Mouse (Mus musculus) embryonic facial prominence, embryonic 10.5 days (tissue): ENCODE results near the gene Ube2d1. TPM values are rescaled to one million over a fixed set of nuclear protein-coding genes. Genes with fewer than 3 reads are reported as not detected.

Experiments
- DNase-seq: peaks from one replicate; pipeline ENCODE4 v3.0.0-alpha.2; 2017; ENCODE audit warnings: low spot score
- H3K27ac ChIP-seq: fragments of 300-500 bp; sonication (generic); replicated peaks from 2 replicates; pipeline ENCODE4 v1.5.1; 2016; ENCODE audit warnings: mild to moderate bottlenecking
- H3K27me3 ChIP-seq: fragments of 300-500 bp; sonication (generic); replicated peaks from 2 replicates; pipeline ENCODE4 v1.6.1; 2016; ENCODE audit warnings: low read depth, mild to moderate bottlenecking; ENCODE audit not compliant: poor library complexity, severe bottlenecking
- H3K36me3 ChIP-seq: fragments of 300-500 bp; sonication (generic); replicated peaks from 2 replicates; pipeline ENCODE4 v1.6.1; 2016; ENCODE audit warnings: mild to moderate bottlenecking, moderate library complexity
- H3K4me1 ChIP-seq: fragments of 300-500 bp; sonication (generic); 2 replicates; pipeline ENCODE4 v1.6.1; 2016
- H3K4me3 ChIP-seq: fragments of 300-500 bp; sonication (generic); 2 replicates; pipeline ENCODE4 v1.5.1; 2016; ENCODE audit warnings: mild to moderate bottlenecking, moderate library complexity
- H3K9me3 ChIP-seq: fragments of 300-500 bp; sonication (generic); 2 replicates; pipeline ENCODE4 v1.6.1; 2016; ENCODE audit warnings: mild to moderate bottlenecking
- WGBS: fragments of 180-500 bp; shearing (Covaris S2); methylation state at CpG from one replicate; pipeline ENCODE4 v1.1.7; 2016; 5-methylcytosine and 5-hydroxymethylcytosine counted together
- polyA plus RNA-seq: library from polyadenylated mRNA; unstranded; fragments of >200 nt; fragmentation: Nextera tagmentation; extraction: Ambion mirVana; gene quantifications from 2 replicates; pipeline ENCODE4 v1.2.1, GENCODE M21; 2016

Gene Ube2d1
- polyA plus RNA-seq, 1 experiment from 2014 or later: 101 TPM

DNA sequence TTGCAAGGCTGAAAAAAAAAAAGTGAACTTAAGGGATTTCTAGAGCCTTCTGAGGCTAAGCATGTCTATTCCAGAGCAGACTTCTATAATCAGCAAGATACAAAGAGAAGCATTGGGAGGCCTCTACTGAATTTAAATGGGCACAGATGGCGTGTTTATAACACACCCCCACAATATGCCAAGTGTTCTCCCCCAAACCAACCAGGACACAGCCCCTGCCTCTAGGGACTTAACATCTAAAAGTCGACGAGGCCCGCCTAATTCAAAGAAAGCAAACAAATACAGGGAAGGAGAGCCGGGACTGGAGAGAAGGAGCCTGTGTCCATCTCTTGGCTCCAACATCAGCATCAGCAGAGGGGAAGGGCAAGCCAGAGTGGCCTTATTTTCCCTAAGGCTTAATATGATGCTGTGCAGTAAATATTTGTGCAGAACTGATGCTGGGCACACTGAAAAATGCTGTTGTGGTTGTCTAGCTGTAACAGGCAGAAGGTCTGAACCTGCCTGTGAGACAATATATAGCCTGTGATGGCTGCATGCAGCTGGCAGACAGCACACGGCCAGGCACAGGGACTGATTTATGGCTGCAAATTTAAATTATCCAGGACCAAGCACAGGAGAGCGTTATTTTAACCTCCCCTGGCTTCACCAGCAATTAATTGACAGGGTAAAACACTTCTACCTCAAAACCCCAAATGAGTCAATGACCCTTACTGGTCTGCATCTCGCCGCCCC, 11.9 kb downstream of the Ube2d1 start:
- peaks cover 8% of the 10 kb centered on the region for H3K4me1 ChIP-seq

DNA sequence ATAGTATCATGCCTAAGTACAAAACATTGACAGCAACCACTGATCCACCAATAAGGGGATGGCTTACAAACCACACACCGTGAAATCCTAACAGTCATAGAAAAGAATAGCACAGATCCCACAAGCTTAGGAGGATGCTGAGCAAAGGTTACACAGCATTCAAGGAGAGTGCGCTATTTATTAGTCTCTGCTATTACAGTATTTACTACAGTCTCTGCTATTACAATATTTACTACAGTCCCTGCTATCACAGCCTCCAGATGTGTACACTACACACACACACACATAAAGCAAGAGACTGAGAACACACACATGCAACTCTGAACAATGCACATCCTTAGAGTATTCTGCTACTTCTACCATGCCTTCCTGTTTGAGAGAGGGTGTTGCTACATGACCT, 17.1 kb downstream of the Ube2d1 start:
- Histone ChIP-seq H3K36me3 (no peaks in the 10 kb centered on the region; the same call in 1 of the 2 replicates), H3K27me3 (no peaks in the 10 kb centered on the region), H3K4me3 (no peak overlapping the region), H3K27ac (no peak overlapping the region), H3K4me1 (peaks cover under 1% of the 10 kb centered on the region; the same call in 1 of the 2 replicates), H3K9me3 (no peaks in the 10 kb centered on the region)
- DNase-seq: no peak
- 96% methylated on average over 2 of the region's 2 CpGs for WGBS

More for the DNA sequence above, 11.9 kb downstream of the Ube2d1 start:
- Histone ChIP-seq H3K27me3 (no peaks in the 10 kb centered on the region), H3K27ac (no peak overlapping the region), H3K4me3 (no peak overlapping the region), H3K9me3 (no peaks in the 10 kb centered on the region), H3K36me3 (peaks cover 19% of the 10 kb centered on the region)
- 64% methylated on average over 9 of the region's 9 CpGs for WGBS
- DNase-seq: no peak

DNA sequence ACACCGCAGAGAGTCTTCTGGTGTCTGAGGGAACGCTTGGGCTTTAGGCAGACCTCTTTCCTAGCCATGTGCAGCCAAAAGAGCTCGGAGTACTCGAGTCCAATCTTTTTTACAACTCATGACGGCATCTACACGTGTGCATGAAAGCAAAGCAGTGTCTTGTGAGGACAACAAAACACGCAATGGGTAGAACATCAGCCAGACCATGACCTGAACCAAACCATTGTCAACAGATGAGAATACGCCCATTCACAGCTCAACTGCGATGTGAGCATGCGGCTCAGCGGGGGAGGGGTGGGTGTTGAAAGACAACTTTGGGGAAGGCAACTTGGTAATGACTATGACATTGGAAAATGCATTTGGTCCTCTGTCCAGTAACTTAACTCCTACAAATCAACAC, 17.6 kb downstream of the Ube2d1 start:
- Histone ChIP-seq H3K27me3 (no peaks in the 10 kb centered on the region), H3K4me1 (no peaks in the 10 kb centered on the region), H3K36me3 (peaks cover 4% of the 10 kb centered on the region), H3K9me3 (no peaks in the 10 kb centered on the region), H3K4me3 (no peak overlapping the region), H3K27ac (no peak overlapping the region)
- DNase-seq: no peak
- 87% methylated on average over 11 of the region's 11 CpGs for WGBS

DNA sequence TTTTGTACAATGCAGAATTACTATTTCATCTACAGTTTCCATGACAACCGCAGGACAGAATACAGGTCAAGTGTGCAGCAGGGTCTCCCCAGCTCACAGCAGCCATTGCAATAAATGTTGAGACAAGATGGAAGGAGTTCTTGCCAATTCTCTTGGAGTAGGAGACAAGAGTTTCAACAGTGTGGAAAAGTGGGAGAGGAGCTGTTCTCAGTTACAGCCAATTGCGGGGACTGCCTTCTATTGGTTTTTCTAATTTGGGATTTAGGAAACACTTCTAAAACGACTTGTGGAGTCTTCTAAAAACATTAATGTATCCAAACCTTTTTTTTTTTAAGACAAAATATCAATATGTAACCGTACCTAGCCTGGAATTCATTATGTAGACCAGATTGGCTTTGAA, 20.0 kb downstream of the Ube2d1 start:
- 89% methylated on average over 4 of the region's 4 CpGs for whole genome bisulfite sequencing
- Histone ChIP-seq H3K27me3 (no peaks in the 10 kb centered on the region), H3K4me1 (no peaks in the 10 kb centered on the region), H3K36me3 (peaks cover 28% of the 10 kb centered on the region), H3K4me3 (no peak overlapping the region), H3K27ac (no peak overlapping the region), H3K9me3 (no peaks in the 10 kb centered on the region)
- no peak for DNase-seq

DNA sequence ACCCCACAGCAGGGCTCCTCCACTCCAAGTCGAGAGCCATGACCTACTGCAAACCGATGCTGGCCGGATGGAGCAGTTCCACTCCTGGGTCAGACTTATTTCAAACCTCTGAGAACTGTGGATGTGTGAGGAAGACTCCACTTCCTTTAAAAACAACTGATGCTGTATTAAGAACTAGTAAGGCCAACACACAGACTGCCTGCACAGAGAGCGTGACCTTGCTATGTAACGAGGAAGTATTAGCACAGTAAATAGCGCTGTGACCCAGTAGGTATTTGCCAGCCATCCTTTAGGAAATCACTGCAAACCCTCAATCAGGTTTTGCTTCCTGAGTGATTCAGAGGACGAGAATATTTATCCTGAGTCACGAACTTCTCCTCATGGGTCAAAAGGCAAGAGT, 23.4 kb downstream of the Ube2d1 start:
- no peak for DNase-seq
- WGBS: 87% methylated on average over 8 of the region's 8 CpGs
- Histone ChIP-seq H3K27me3 (no peaks in the 10 kb centered on the region), H3K36me3 (peaks cover 63% of the 10 kb centered on the region), H3K9me3 (no peaks in the 10 kb centered on the region), H3K27ac (no peak overlapping the region), H3K4me3 (no peak overlapping the region), H3K4me1 (no peaks in the 10 kb centered on the region)

DNA sequence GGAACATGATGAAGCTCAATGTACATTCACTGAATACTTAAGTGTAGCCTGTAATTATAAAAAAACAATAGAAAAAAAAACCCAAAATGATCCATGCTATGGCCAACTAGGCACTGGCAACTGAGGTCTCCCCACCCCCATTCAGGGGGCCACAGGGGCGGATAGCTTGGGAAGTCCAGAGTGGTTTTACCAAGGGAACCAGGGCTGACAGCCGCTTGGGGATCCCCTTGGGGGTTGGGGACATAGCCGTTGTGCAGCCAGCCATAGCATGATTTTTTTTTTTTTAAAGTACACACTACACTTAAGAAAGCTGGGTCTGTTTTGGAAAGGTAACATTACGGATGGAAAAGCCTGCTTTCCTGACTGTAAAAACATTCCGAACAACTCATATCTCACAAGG, 26.1 kb downstream of the Ube2d1 start:
- Histone ChIP-seq H3K27ac (no peak overlapping the region), H3K36me3 (peaks cover 90% of the 10 kb centered on the region), H3K9me3 (no peaks in the 10 kb centered on the region), H3K4me1 (no peaks in the 10 kb centered on the region), H3K27me3 (no peaks in the 10 kb centered on the region), H3K4me3 (no peak overlapping the region)
- DNase-seq: no peak
- WGBS: 77% methylated on average over 5 of the region's 5 CpGs

DNA sequence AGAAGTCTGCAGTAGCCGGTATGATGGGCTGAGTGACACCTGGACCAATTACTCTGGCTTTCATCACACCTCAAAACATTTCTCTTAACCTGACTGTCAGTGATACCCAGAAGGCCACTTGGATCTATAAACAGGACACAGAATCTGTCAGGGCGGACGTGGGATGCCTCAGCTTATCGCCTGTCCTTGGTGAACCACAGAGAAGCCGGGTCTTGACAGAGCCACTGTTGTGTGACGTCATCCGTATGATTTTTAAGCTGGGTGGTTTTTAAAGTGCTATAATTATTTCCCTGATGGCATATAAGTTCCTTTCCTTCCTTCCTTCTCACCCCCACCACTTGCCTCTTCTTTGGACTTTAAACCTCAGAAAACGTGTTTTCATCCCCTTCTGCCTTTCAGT, 26.5 kb downstream of the Ube2d1 start:
- Histone ChIP-seq H3K4me3 (no peak overlapping the region), H3K36me3 (peaks cover 90% of the 10 kb centered on the region), H3K9me3 (no peaks in the 10 kb centered on the region), H3K4me1 (no peaks in the 10 kb centered on the region), H3K27ac (no peak overlapping the region), H3K27me3 (no peaks in the 10 kb centered on the region)
- WGBS: 89% methylated on average over 8 of the region's 8 CpGs
- no peak for DNase-seq

DNA sequence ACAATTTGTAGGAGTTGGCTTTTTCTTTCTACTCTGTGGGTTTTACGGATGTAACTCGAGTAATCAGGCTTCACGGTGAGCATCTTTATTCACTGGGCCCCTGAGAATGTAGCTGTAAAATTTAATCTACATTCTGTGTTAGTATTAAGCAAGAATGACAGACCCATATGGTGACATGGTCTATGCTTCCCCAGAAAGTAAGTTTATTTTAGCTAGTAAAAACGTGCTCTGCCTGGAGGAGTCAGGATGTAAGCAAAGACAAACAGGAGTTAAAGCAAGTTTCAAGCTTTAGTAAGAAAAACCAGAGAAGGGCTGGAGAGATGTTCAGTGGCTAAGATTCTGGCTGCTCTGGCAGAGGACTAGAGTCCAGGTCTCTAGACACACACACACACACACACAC, 31.9 kb downstream of the Ube2d1 start:
- Histone ChIP-seq H3K4me1 (no peaks in the 10 kb centered on the region), H3K9me3 (no peaks in the 10 kb centered on the region), H3K27ac (no peak overlapping the region), H3K27me3 (no peaks in the 10 kb centered on the region), H3K4me3 (no peak overlapping the region), H3K36me3 (peaks cover 42% of the 10 kb centered on the region)
- 78% methylated on average over 4 of the region's 4 CpGs for WGBS
- DNase-seq: no peak

DNA sequence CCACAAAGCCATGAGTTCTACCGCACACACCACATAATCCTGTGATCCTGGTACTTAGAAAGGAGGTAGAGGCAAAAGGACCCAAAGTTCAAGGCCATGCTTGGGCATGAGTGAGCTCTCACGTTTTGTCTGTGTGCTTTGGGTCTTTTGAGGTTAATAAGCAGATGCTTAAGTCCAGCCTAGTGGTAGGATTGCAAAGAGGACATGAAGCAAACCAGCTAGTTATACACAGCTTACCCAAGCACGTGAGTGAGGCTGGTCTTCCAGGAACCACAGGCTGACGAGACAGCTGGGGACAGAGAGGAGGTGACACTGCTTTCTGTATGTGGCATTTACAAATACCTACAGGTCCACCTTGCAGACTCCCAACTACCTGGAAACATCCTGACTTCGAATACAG, 32.6 kb downstream of the Ube2d1 start:
- no peaks in the 10 kb centered on the region for H3K4me1 ChIP-seq
- no peak overlapping the region for H3K4me3 ChIP-seq
- H3K36me3 ChIP-seq: peaks cover 35% of the 10 kb centered on the region
- no peaks in the 10 kb centered on the region for H3K27me3 ChIP-seq
- 80% methylated on average over 5 of the region's 5 CpGs for WGBS
- H3K9me3 ChIP-seq: no peaks in the 10 kb centered on the region
- DNase-seq: no peak
- no peak overlapping the region for H3K27ac ChIP-seq

DNA sequence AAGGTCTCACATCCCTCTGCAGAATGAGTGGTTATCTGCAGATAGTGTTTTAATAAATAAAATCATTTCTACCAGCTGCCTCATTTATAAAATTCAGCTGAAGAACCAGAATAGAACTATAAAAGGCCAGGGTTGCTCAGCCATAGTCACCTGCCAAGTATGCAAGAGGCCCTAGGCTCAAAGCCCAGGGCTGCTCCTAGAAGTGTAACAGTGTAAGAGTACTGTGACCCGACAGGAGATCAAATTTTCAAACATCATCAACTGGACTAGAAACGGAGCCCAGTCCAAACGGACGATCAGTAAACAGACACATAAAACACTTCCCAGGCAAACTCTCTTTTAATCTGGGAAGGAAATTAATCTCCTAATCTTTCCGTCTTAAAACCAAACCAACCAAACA, 33.2 kb downstream of the Ube2d1 start:
- Histone ChIP-seq H3K27me3 (no peaks in the 10 kb centered on the region), H3K36me3 (peaks cover 29% of the 10 kb centered on the region), H3K9me3 (no peaks in the 10 kb centered on the region), H3K4me3 (no peak overlapping the region), H3K4me1 (no peaks in the 10 kb centered on the region), H3K27ac (no peak overlapping the region)
- DNase-seq: no peak
- 86% methylated on average over 5 of the region's 5 CpGs for WGBS

DNA sequence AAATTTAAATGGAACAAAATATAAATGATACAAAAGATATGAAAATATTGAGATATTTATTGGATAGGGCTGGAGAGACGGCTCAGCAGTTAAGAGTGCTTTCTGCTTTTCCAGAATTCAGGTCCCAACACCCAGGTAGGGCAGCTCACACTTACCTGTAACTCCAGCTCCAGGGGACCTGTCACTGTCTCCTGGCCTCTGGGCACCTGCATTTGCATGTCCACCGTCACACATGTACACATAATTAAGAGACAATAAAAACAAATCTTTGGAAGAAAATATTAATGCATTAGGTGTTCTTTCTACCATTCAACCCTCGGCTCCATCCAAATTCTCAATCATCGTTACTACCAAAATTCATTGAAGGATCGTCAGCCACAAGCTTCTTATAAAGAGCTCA, 33.8 kb downstream of the Ube2d1 start:
- H3K4me3 ChIP-seq: no peak overlapping the region
- no peak for DNase-seq
- WGBS: 90% methylated on average over 5 of the region's 5 CpGs
- H3K27me3 ChIP-seq: no peaks in the 10 kb centered on the region
- H3K4me1 ChIP-seq: no peaks in the 10 kb centered on the region
- no peaks in the 10 kb centered on the region for H3K9me3 ChIP-seq
- peaks cover 24% of the 10 kb centered on the region for H3K36me3 ChIP-seq
- H3K27ac ChIP-seq: no peak overlapping the region

DNA sequence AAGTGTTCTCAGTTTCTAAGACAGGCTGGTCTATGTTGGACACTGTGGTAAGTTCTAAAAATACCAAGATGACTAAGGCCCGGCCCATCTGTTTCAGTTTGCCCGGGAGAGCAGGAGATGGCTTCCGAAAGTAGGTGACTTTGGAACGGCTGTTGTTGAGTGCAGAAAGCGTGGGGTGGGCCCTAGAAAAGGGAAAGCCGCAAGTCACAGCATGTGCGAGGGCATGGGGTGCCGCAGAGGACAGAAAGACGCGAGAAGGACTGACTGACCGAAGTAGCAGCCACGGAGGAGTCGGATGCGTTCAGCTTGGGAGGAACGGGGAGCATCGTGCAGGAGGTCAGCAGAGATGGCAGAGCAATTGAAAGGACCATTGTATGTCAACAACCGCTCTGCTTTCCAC, 34.6 kb downstream of the Ube2d1 start:
- Histone ChIP-seq H3K4me1 (no peaks in the 10 kb centered on the region), H3K4me3 (no peak overlapping the region), H3K9me3 (no peaks in the 10 kb centered on the region), H3K27me3 (no peaks in the 10 kb centered on the region), H3K36me3 (peaks cover 16% of the 10 kb centered on the region), H3K27ac (no peak overlapping the region)
- WGBS: 83% methylated on average over 17 of the region's 17 CpGs
- no peak for DNase-seq

DNA sequence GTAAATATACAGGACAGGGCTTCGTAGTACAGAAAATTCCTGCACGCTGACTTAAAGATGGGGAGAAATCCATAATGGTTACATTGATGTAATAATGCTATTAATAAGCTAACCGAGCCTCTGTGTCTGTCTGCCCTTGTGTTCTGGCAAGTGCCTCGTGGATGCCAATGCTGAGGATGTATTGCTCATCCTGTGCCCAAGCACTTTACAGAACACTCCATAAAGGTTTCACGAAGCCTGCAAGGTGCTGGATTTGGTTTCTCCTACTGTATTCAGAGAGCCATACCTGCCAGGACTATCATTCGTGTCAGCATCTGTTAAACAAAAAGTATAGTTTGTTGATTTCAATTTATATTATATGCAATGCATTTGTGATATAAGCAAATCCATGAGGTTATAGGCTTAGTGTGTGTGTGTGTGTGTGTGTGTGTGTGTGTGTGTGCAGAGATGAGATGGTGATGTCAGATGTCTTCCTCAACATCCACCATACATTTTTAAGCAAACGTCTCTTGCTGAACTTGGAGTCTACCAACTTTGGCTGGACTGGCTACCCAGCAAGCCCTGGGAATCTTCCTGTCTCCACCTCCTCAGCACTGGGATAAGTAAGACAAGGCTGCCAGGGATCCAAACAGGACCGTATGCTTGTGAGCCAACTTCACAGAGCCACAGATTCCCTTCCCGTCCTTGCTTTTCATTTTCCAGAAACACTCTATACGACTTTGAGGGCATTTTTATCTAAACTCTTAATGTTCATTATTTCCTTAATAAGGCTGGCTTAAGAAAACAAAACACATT, 35.8 kb downstream of the Ube2d1 start:
- Histone ChIP-seq H3K9me3 (no peaks in the 10 kb centered on the region), H3K27me3 (no peaks in the 10 kb centered on the region), H3K36me3 (peaks cover 4% of the 10 kb centered on the region), H3K27ac (no peak overlapping the region), H3K4me3 (no peak overlapping the region), H3K4me1 (no peaks in the 10 kb centered on the region)
- no peak for DNase-seq
- 86% methylated on average over 10 of the region's 10 CpGs for WGBS
